Mouse (Mus musculus) kidney, postnatal 0 days (tissue): ENCODE results near the gene Cacnb4. TPM values are rescaled to one million over a fixed set of nuclear protein-coding genes. Genes with fewer than 3 reads are reported as not detected.

Experiments
- ATAC-seq: fragments of 200-750 bp; cut with Nextera tagmentation; replicated peaks from 2 replicates; pipeline ENCODE4 v1.8.0; 2017; ENCODE audit warnings: low read depth, moderate number of reproducible peaks, moderate TSS enrichment, moderate library complexity; ENCODE audit not compliant: low FRiP score
- DNase-seq: peaks from one replicate; pipeline ENCODE4 v3.0.0-alpha.2; 2016; ENCODE audit warnings: low spot score
- H3K27ac ChIP-seq: fragments of 300-500 bp; sonication (generic); 2 replicates; pipeline ENCODE4 v1.5.1; 2014; ENCODE audit warnings: mild to moderate bottlenecking
- H3K27me3 ChIP-seq: fragments of 300-500 bp; sonication (generic); 2 replicates; pipeline ENCODE4 v1.6.1; 2014; ENCODE audit warnings: low read length, mixed read lengths; ENCODE audit not compliant: insufficient read depth
- H3K36me3 ChIP-seq: fragments of 300-500 bp; sonication (generic); 2 replicates; pipeline ENCODE4 v1.6.1; 2014; ENCODE audit warnings: low read length, mixed read lengths; ENCODE audit not compliant: insufficient read depth
- H3K4me1 ChIP-seq: fragments of 300-500 bp; sonication (generic); replicated peaks from 2 replicates; pipeline ENCODE4 v1.6.1; 2014; ENCODE audit warnings: antibody characterized with exemption, low read length, mixed read lengths; ENCODE audit not compliant: insufficient read depth
- H3K4me2 ChIP-seq: fragments of 300-500 bp; sonication (generic); 2 replicates; pipeline ENCODE4 v1.6.1; 2014; ENCODE audit warnings: mild to moderate bottlenecking, low read length, moderate library complexity, mixed read lengths
- H3K4me3 ChIP-seq: fragments of 300-500 bp; sonication (generic); replicated peaks from 2 replicates; pipeline ENCODE4 v1.5.1; 2014; ENCODE audit warnings: low read depth, low read length
- H3K9ac ChIP-seq: fragments of 300-500 bp; sonication (generic); 2 replicates; pipeline ENCODE4 v1.6.1; 2014; ENCODE audit warnings: low read depth, low read length
- H3K9me3 ChIP-seq: fragments of 300-500 bp; sonication (generic); replicated peaks from 2 replicates; pipeline ENCODE4 v1.6.1; 2016; ENCODE audit warnings: low read length, inconsistent platforms, mixed read lengths
- CTCF ChIP-seq: IDR thresholded peaks from 2 replicates; pipeline ENCODE4 v1.5.1; 2016; ENCODE audit warnings: antibody characterized with exemption, low read depth, mild to moderate bottlenecking, moderate library complexity
- WGBS: fragments of 180-500 bp; shearing (Covaris S2); extraction: QIAGEN DNeasy Blood & Tissue Kit; methylation state at CpG from one replicate; pipeline ENCODE4 v1.1.7; 2014; 5-methylcytosine and 5-hydroxymethylcytosine counted together
- polyA plus RNA-seq: library from polyadenylated mRNA; unstranded; fragments of >200 nt; fragmentation: Nextera tagmentation; extraction: Ambion mirVana; gene quantifications from 2 replicates; pipeline ENCODE4 v1.2.1, GENCODE M21; 2015

The Cacnb4 gene
- polyA plus RNA-seq, 1 experiment from 2014 or later, result 2.0 TPM

GRCm38 (mm10) chr2:52449818-52450217 lies 226.8 kb downstream of the Cacnb4 start:
- ATAC-seq (no peak), DNase-seq (no peak)

GRCm38 (mm10) chr2:52448916-52449315 lies 227.7 kb downstream of the Cacnb4 start:
- WGBS, result 80% methylated on average over 1 of the region's 1 CpGs
- Histone ChIP-seq H3K27ac (no peak overlapping the region), H3K4me2 (no peak overlapping the region), H3K4me3 (no peak overlapping the region), H3K9me3 (no peaks in the 10 kb centered on the region), H3K36me3 (no peaks in the 10 kb centered on the region), H3K4me1 (no peaks in the 10 kb centered on the region), H3K9ac (no peak overlapping the region), H3K27me3 (no peaks in the 10 kb centered on the region)
- DNase-seq, result no peak
- TF ChIP-seq CTCF, result no peak
- no peak for ATAC-seq

More at GRCm38 (mm10) chr2:52449818-52450217, 226.8 kb downstream of the Cacnb4 start:
- no peak overlapping the region for H3K4me2 ChIP-seq
- no peak for TF ChIP-seq CTCF
- H3K9me3 ChIP-seq, result no peaks in the 10 kb centered on the region
- H3K27me3 ChIP-seq, result no peaks in the 10 kb centered on the region
- H3K36me3 ChIP-seq, result no peaks in the 10 kb centered on the region
- H3K4me3 ChIP-seq, result no peak overlapping the region
- H3K4me1 ChIP-seq, result no peaks in the 10 kb centered on the region
- no peak overlapping the region for H3K9ac ChIP-seq
- WGBS, result 76% methylated on average over 8 of the region's 8 CpGs
- H3K27ac ChIP-seq, result no peak overlapping the region

GRCm38 (mm10) chr2:52446648-52447047 lies 230.0 kb downstream of the Cacnb4 start:
- no peak for TF ChIP-seq CTCF
- DNase-seq (no peak), ATAC-seq (no peak)
- H3K4me2 ChIP-seq, result no peak overlapping the region
- no peaks in the 10 kb centered on the region for H3K4me1 ChIP-seq
- no peak overlapping the region for H3K4me3 ChIP-seq
- H3K27ac ChIP-seq, result no peak overlapping the region
- no peak overlapping the region for H3K9ac ChIP-seq
- H3K27me3 ChIP-seq, result no peaks in the 10 kb centered on the region
- no peaks in the 10 kb centered on the region for H3K9me3 ChIP-seq
- 76% methylated on average over 5 of the region's 5 CpGs for WGBS
- no peaks in the 10 kb centered on the region for H3K36me3 ChIP-seq

GRCm38 (mm10) chr2:52442125-52442524 lies 234.5 kb downstream of the Cacnb4 start:
- no peak for TF ChIP-seq CTCF
- Histone ChIP-seq H3K9ac (no peak overlapping the region), H3K27ac (no peak overlapping the region), H3K4me2 (no peak overlapping the region), H3K4me1 (no peaks in the 10 kb centered on the region), H3K27me3 (no peaks in the 10 kb centered on the region), H3K9me3 (no peaks in the 10 kb centered on the region), H3K4me3 (no peak overlapping the region), H3K36me3 (no peaks in the 10 kb centered on the region)
- no peak for DNase-seq
- 40% methylated on average over 5 of the region's 5 CpGs for WGBS
- no peak for ATAC-seq

GRCm38 (mm10) chr2:52440420-52441015 lies 236.1 kb downstream of the Cacnb4 start:
- ATAC-seq (no peak), DNase-seq (no peak)
- no peak for TF ChIP-seq CTCF
- Histone ChIP-seq H3K9ac (no peak overlapping the region), H3K27me3 (no peaks in the 10 kb centered on the region), H3K4me3 (no peak overlapping the region), H3K9me3 (no peaks in the 10 kb centered on the region), H3K4me2 (no peak overlapping the region), H3K4me1 (no peaks in the 10 kb centered on the region), H3K27ac (no peak overlapping the region), H3K36me3 (no peaks in the 10 kb centered on the region)
- WGBS, result 90% methylated on average over 4 of the region's 4 CpGs

- no peak for TF ChIP-seq CTCF
- WGBS, result 77% methylated on average over 4 of the region's 4 CpGs
- no peak for ATAC-seq
Observed at GRCm38 (mm10) chr2:52438437-52438836, 238.2 kb downstream of the Cacnb4 start.

GRCm38 (mm10) chr2:52438013-52438412 lies 238.6 kb downstream of the Cacnb4 start:
- no peaks in the 10 kb centered on the region for H3K36me3 ChIP-seq
- H3K4me3 ChIP-seq, result no peak overlapping the region
- no peak for TF ChIP-seq CTCF
- 46% methylated on average over 6 of the region's 6 CpGs for WGBS
- ATAC-seq, result no peak
- DNase-seq, result peak; percentile 44
- H3K27ac ChIP-seq, result no peak overlapping the region
- no peaks in the 10 kb centered on the region for H3K4me1 ChIP-seq
- no peaks in the 10 kb centered on the region for H3K27me3 ChIP-seq
- H3K9ac ChIP-seq, result no peak overlapping the region
- no peaks in the 10 kb centered on the region for H3K9me3 ChIP-seq
- no peak overlapping the region for H3K4me2 ChIP-seq

More at GRCm38 (mm10) chr2:52438437-52438836, 238.2 kb downstream of the Cacnb4 start:
- Histone ChIP-seq H3K4me3 (no peak overlapping the region), H3K4me1 (no peaks in the 10 kb centered on the region), H3K27ac (no peak overlapping the region), H3K4me2 (no peak overlapping the region), H3K9ac (no peak overlapping the region), H3K9me3 (no peaks in the 10 kb centered on the region), H3K27me3 (no peaks in the 10 kb centered on the region), H3K36me3 (no peaks in the 10 kb centered on the region)
- no peak for DNase-seq
